Mouse (Mus musculus): ENCODE measurements around the gene Ptprm.

Gene Ptprm

GRCm38 (mm10) chr17:66769365-66770363 lies 584.6 kb downstream of the Ptprm start:
- no peak for DNase-seq (ENCODE audit: low spot score)

GRCm38 (mm10) chr17:66768689-66769275 lies 585.5 kb downstream of the Ptprm start:
- no peak for DNase-seq (ENCODE audit: low spot score)

GRCm38 (mm10) chr17:66766166-66766565 lies 588.1 kb downstream of the Ptprm start:
- no peak for DNase-seq (ENCODE audit: low spot score)

GRCm38 (mm10) chr17:66764435-66764834 lies 589.8 kb downstream of the Ptprm start:
- DNase-seq (ENCODE audit: low spot score), result no peak

- no peak for DNase-seq (ENCODE audit: low spot score)
Observed at GRCm38 (mm10) chr17:66762716-66763115, 591.5 kb downstream of the Ptprm start.

GRCm38 (mm10) chr17:66761326-66762296 lies 592.6 kb downstream of the Ptprm start:
- no peak for DNase-seq (ENCODE audit: low spot score)

GRCm38 (mm10) chr17:66757025-66757511 lies 597.2 kb downstream of the Ptprm start:
- no peak for DNase-seq (ENCODE audit: low spot score)

- DNase-seq (ENCODE audit: low spot score), result no peak
Observed at GRCm38 (mm10) chr17:66756500-66756899, 597.8 kb downstream of the Ptprm start.

GRCm38 (mm10) chr17:66755191-66755654 lies 599.0 kb downstream of the Ptprm start:
- no peak for DNase-seq (ENCODE audit: low spot score)

GRCm38 (mm10) chr17:66754208-66754865 lies 599.9 kb downstream of the Ptprm start:
- DNase-seq (ENCODE audit: low spot score), result no peak

GRCm38 (mm10) chr17:66751746-66752145 lies 602.5 kb downstream of the Ptprm start:
- DNase-seq (ENCODE audit: low spot score), result no peak

GRCm38 (mm10) chr17:66750481-66751206 lies 603.6 kb downstream of the Ptprm start:
- DNase-seq (ENCODE audit: low spot score), result no peak

- no peak for DNase-seq (ENCODE audit: low spot score)
Observed at GRCm38 (mm10) chr17:66749976-66750375, 604.3 kb downstream of the Ptprm start.

GRCm38 (mm10) chr17:66746506-66746905 lies 607.8 kb downstream of the Ptprm start:
- DNase-seq (ENCODE audit: low spot score), result no peak

- no peak for DNase-seq (ENCODE audit: low spot score)
Observed at GRCm38 (mm10) chr17:66743321-66743720, 610.9 kb downstream of the Ptprm start.

GRCm38 (mm10) chr17:66738779-66739345 lies 615.4 kb downstream of the Ptprm start:
- DNase-seq (ENCODE audit: low spot score), result no peak

- DNase-seq (ENCODE audit: low spot score), result no peak
Observed at GRCm38 (mm10) chr17:66738331-66738730, 615.9 kb downstream of the Ptprm start.

GRCm38 (mm10) chr17:66736450-66736849 lies 617.8 kb downstream of the Ptprm start:
- no peak for DNase-seq (ENCODE audit: low spot score)

- no peak for DNase-seq (ENCODE audit: low spot score)
Observed at GRCm38 (mm10) chr17:66733541-66733940, 620.7 kb downstream of the Ptprm start.

- DNase-seq (ENCODE audit: low spot score), result no peak
Observed at GRCm38 (mm10) chr17:66729979-66730378, 624.3 kb downstream of the Ptprm start.
